Mouse (Mus musculus): ENCODE measurements at regions not wholly inside any gene's neighbourhood (a gene's known extent, or its start where the extent isn't known, plus 50 kb on each side); places are given as distances from the start of the nearest gene placed in this dataset.

GRCm38 (mm10) chr9:93083114-93083513, 541.1 kb downstream of the Plod2 start:
- no peak for DNase-seq (ENCODE audit: extremely low spot score in 1 of 2, low spot score in 1 of 2)

- DNase-seq (ENCODE audit: extremely low spot score in 1 of 2, low spot score in 1 of 2), result no peak
Observed at GRCm38 (mm10) chr9:93098008-93098581, 556.1 kb downstream of the Plod2 start.

- no peak for DNase-seq (ENCODE audit: extremely low spot score in 1 of 2, low spot score in 1 of 2)
Observed at GRCm38 (mm10) chr9:93130561-93130960, 588.5 kb downstream of the Plod2 start.

GRCm38 (mm10) chr9:93131620-93132200, 589.7 kb downstream of the Plod2 start:
- DNase-seq (ENCODE audit: extremely low spot score in 1 of 2, low spot score in 1 of 2), result no peak

GRCm38 (mm10) chr9:93136349-93136748, 594.3 kb downstream of the Plod2 start:
- DNase-seq (ENCODE audit: extremely low spot score in 1 of 2, low spot score in 1 of 2), result no peak

- no peak for DNase-seq (ENCODE audit: extremely low spot score in 1 of 2, low spot score in 1 of 2)
Observed at GRCm38 (mm10) chr9:93170071-93170470, 628.0 kb downstream of the Plod2 start.

- no peak for DNase-seq (ENCODE audit: extremely low spot score in 1 of 2, low spot score in 1 of 2)
Observed at GRCm38 (mm10) chr9:93186638-93187037, 644.6 kb downstream of the Plod2 start.

GRCm38 (mm10) chr9:93232562-93232961, 690.5 kb downstream of the Plod2 start:
- DNase-seq (ENCODE audit: extremely low spot score in 1 of 2, low spot score in 1 of 2), result no peak

- no peak for DNase-seq (ENCODE audit: extremely low spot score in 1 of 2, low spot score in 1 of 2)
Observed at GRCm38 (mm10) chr9:93252146-93252545, 710.1 kb downstream of the Plod2 start.

- no peak for DNase-seq (ENCODE audit: extremely low spot score in 1 of 2, low spot score in 1 of 2)
Observed at GRCm38 (mm10) chr9:93297332-93297731, 755.3 kb downstream of the Plod2 start.

GRCm38 (mm10) chr9:93306753-93307152, 764.7 kb downstream of the Plod2 start:
- DNase-seq (ENCODE audit: extremely low spot score in 1 of 2, low spot score in 1 of 2), result no peak

GRCm38 (mm10) chr9:93328997-93329682, 787.1 kb downstream of the Plod2 start:
- DNase-seq (ENCODE audit: extremely low spot score in 1 of 2, low spot score in 1 of 2), result no peak
